Mouse (Mus musculus): ENCODE results near the gene Slc41a3. TPM values are rescaled to one million over a fixed set of nuclear protein-coding genes. Genes with fewer than 3 reads are reported as not detected.
"Not testable (repeated sequence)": the region's sequence is repeated elsewhere in the genome, so short reads cannot be mapped to it uniquely, and the experiment has no call there.

Slc41a3 gene
- polyA plus RNA-seq, 1 experiment = 7.0 TPM

- Histone ChIP-seq H3K4me1 (ENCODE audit: control insufficient read depth, insufficient read depth, low read length) (no peaks in the 10 kb centered on the region), H3K27ac (ENCODE audit: insufficient read depth, low read length) (no peak overlapping the region), H3K4me3 (ENCODE audit: insufficient read depth, low read length) (no peak overlapping the region)
- TF ChIP-seq CTCF (IDR thresholded peaks at IDR 0.05; ENCODE audit: borderline replicate concordance, insufficient read depth, low read length) (no peak), POLR2A (IDR thresholded peaks at IDR 0.05; ENCODE audit: low read depth, low read length) (no peak)
Observed at GRCm38 (mm10) chr6:90635081-90635480, 30.6 kb downstream of the Slc41a3 start.

DNA sequence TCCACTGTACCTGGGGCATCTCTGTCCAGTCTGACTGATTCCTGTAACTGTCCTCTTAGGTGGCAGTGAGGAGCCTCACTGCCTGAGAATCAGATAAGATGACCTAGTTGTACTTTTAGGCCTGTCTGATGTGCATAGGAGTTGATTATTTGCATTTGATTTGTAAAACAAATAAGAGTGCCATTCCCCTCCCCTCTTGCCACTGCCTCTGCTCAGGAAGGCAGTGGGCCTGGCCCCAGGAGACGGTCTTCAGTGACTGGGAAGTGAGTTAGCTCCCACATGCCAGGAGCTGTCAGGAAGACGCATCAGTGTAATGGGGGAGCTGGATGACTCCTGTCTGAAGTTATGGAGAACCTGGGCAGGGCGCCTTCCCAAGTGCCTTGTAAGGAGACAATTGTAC lies 31.1 kb downstream of the Slc41a3 start:
- Histone ChIP-seq H3K4me1 (ENCODE audit: control insufficient read depth, insufficient read depth, low read length) (no peaks in the 10 kb centered on the region), H3K4me3 (ENCODE audit: insufficient read depth, low read length) (no peak overlapping the region), H3K27ac (ENCODE audit: insufficient read depth, low read length) (no peak overlapping the region)
- no peak for TF ChIP-seq POLR2A (IDR thresholded peaks at IDR 0.05; ENCODE audit: low read depth, low read length)
- TF ChIP-seq CTCF (IDR thresholded peaks at IDR 0.05; ENCODE audit: borderline replicate concordance, insufficient read depth, low read length) = no peak

GRCm38 (mm10) chr6:90643057-90643456 lies 38.5 kb downstream of the Slc41a3 start:
- TF ChIP-seq POLR2A (IDR thresholded peaks at IDR 0.05; ENCODE audit: low read depth, low read length) (no peak), CTCF (IDR thresholded peaks at IDR 0.05; ENCODE audit: borderline replicate concordance, insufficient read depth, low read length) (no peak)
- H3K4me3 ChIP-seq (ENCODE audit: insufficient read depth, low read length) = no peak overlapping the region

DNA sequence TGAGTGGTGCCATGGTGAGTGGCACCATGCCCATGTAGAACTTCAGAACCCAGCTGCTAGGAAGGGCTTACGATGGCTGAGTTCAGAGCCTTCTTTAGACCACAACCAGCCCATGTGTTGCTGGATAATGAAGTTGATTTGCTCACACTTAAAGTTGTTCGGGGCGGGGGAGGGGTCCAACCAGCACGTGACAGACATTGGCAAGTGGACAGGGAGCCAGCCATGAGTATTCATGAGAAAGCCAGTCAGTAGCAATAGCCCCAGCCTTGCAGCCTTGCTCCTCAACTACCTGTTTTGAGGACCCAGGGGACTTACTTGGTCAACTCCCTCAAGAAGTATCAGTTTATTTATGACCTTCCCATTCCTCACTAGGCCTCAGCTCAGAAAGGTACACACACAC lies 40.4 kb downstream of the Slc41a3 start:
- no peak for TF ChIP-seq POLR2A (IDR thresholded peaks at IDR 0.05; ENCODE audit: low read depth, low read length)
- TF ChIP-seq CTCF (IDR thresholded peaks at IDR 0.05; ENCODE audit: borderline replicate concordance, insufficient read depth, low read length) = no peak
- Histone ChIP-seq H3K4me3 (ENCODE audit: insufficient read depth, low read length) (no peak overlapping the region), H3K27ac (ENCODE audit: insufficient read depth, low read length) (no peak overlapping the region), H3K4me1 (ENCODE audit: control insufficient read depth, insufficient read depth, low read length) (no peaks in the 10 kb centered on the region)

More at GRCm38 (mm10) chr6:90643057-90643456, 38.5 kb downstream of the Slc41a3 start:
- H3K4me1 ChIP-seq (ENCODE audit: control insufficient read depth, insufficient read depth, low read length) = no peaks in the 10 kb centered on the region
- no peak overlapping the region for H3K27ac ChIP-seq (ENCODE audit: insufficient read depth, low read length)

DNA sequence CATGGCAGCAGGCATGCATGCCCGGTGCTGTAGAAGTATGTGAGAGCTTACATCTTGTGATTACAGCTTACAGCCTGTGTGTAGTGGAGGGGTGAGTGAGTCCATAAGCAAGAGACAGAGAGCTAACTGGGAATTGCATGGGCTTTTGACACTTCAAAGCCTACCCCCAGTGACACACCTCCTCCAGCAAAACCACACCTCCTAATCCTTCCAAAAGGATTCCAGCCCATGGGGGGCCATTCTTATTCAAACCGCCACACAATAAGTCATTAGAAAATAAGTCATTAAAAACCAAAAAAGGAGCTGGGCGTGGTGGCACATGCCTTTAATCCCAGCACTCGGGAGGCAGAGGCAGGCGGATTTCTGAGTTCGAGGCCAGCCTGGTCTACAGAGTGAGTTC lies 43.9 kb downstream of the Slc41a3 start:
- Histone ChIP-seq H3K4me1 (ENCODE audit: control insufficient read depth, insufficient read depth, low read length) (no peaks in the 10 kb centered on the region), H3K4me3 (ENCODE audit: insufficient read depth, low read length) (no peak overlapping the region), H3K27ac (ENCODE audit: insufficient read depth, low read length) (no peak overlapping the region)
- TF ChIP-seq POLR2A (IDR thresholded peaks at IDR 0.05; ENCODE audit: low read depth, low read length) (no peak), CTCF (IDR thresholded peaks at IDR 0.05; ENCODE audit: borderline replicate concordance, insufficient read depth, low read length) (no peak)

- Histone ChIP-seq H3K27ac (ENCODE audit: insufficient read depth, low read length) (no peak overlapping the region), H3K4me1 (ENCODE audit: control insufficient read depth, insufficient read depth, low read length) (no peaks in the 10 kb centered on the region), H3K4me3 (ENCODE audit: insufficient read depth, low read length) (no peak overlapping the region)
- no peak for TF ChIP-seq CTCF (IDR thresholded peaks at IDR 0.05; ENCODE audit: borderline replicate concordance, insufficient read depth, low read length)
- TF ChIP-seq POLR2A (IDR thresholded peaks at IDR 0.05; ENCODE audit: low read depth, low read length) = no peak
Observed at GRCm38 (mm10) chr6:90649279-90649678, 44.8 kb downstream of the Slc41a3 start.

GRCm38 (mm10) chr6:90650634-90651033 lies 46.1 kb downstream of the Slc41a3 start:
- H3K4me1 ChIP-seq (ENCODE audit: control insufficient read depth, insufficient read depth, low read length) = no peaks in the 10 kb centered on the region
- TF ChIP-seq POLR2A (IDR thresholded peaks at IDR 0.05; ENCODE audit: low read depth, low read length) (no peak), CTCF (IDR thresholded peaks at IDR 0.05; ENCODE audit: borderline replicate concordance, insufficient read depth, low read length) (no peak)
- H3K4me3 ChIP-seq (ENCODE audit: insufficient read depth, low read length) = no peak overlapping the region
- H3K27ac ChIP-seq (ENCODE audit: insufficient read depth, low read length) = no peak overlapping the region

GRCm38 (mm10) chr6:90653736-90654135 lies 49.2 kb downstream of the Slc41a3 start:
- peak; percentile 43; the same call in 1 of the 2 replicates for TF ChIP-seq CTCF (IDR thresholded peaks at IDR 0.05; ENCODE audit: borderline replicate concordance, insufficient read depth, low read length)
- TF ChIP-seq POLR2A (IDR thresholded peaks at IDR 0.05; ENCODE audit: low read depth, low read length) = no peak

DNA sequence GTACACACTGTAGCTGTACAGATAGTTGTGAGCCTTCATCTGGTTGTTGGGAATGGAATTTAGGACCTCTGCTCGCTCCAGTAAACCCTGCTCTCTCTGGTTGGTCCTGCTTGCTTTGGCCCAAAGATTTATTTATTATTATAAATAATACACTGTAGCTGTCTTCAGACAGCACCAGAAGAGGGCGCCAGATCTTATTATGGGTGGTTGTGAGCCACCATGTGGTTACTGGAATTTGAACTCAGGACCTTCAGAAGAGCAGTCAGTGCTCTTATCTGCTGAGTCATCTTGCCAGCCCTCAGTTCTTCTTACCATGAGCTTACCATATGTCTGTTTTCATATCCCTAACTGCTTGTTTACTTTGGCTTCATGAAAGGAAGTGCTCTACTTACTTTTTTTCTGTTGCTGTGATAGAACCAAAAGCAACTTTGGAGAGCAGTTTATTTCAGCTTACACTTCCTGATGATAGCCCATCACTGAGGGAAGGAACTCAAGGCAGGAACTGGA lies 51.9 kb downstream of the Slc41a3 start:
- H3K4me1 ChIP-seq (ENCODE audit: control insufficient read depth, insufficient read depth, low read length); H3K4me3 ChIP-seq (ENCODE audit: insufficient read depth, low read length); H3K27ac ChIP-seq (ENCODE audit: insufficient read depth, low read length): not testable (repeated sequence)

More at GRCm38 (mm10) chr6:90653736-90654135, 49.2 kb downstream of the Slc41a3 start:
- H3K4me1 ChIP-seq (ENCODE audit: control insufficient read depth, insufficient read depth, low read length) = no peaks in the 10 kb centered on the region
- H3K4me3 ChIP-seq (ENCODE audit: insufficient read depth, low read length) = no peak overlapping the region
- no peak overlapping the region for H3K27ac ChIP-seq (ENCODE audit: insufficient read depth, low read length)

GRCm38 (mm10) chr6:90659913-90660312 lies 55.4 kb downstream of the Slc41a3 start:
- no peak for TF ChIP-seq POLR2A (IDR thresholded peaks at IDR 0.05; ENCODE audit: low read depth, low read length)
- no peak for TF ChIP-seq CTCF (IDR thresholded peaks at IDR 0.05; ENCODE audit: borderline replicate concordance, insufficient read depth, low read length)
- Histone ChIP-seq H3K4me3 (ENCODE audit: insufficient read depth, low read length) (no peak overlapping the region), H3K27ac (ENCODE audit: insufficient read depth, low read length) (no peak overlapping the region), H3K4me1 (ENCODE audit: control insufficient read depth, insufficient read depth, low read length) (no peaks in the 10 kb centered on the region)

Data from embryonic fibroblast, embryonic 13.5 days (primary cell).